Mouse (Mus musculus) CH12F3 (cell line): ENCODE data around the gene 3110082I17Rik.
"Not testable (repeated sequence)": the region's sequence is repeated elsewhere in the genome, so short reads cannot be mapped to it uniquely, and the experiment has no call there.

Experiments used
- in situ Hi-C: fragments of 300-500 bp; cut with MboI; formaldehyde crosslinking; loops from 2 replicates; pipeline ENCODE4 v1.14.3; 2020; ENCODE audit warnings: low sequenced_read_pairs

Gene 3110082I17Rik

GRCm38 (mm10) chr5:139363858-139364257 is 96.5 kb downstream of the 3110082I17Rik start:
- in situ Hi-C loops, result loop anchor here (10.0 to 25.0 kb wide), 2 partner anchors 141 to 298 kb away; no protein-coding TSS in a partner anchor

- in situ Hi-C loops, result loop anchor here (25.0 kb wide), 1 partner anchor 303 kb away; no protein-coding TSS in a partner anchor
Observed at GRCm38 (mm10) chr5:139359244-139359643, 101.1 kb downstream of the 3110082I17Rik start.

- in situ Hi-C loops, result loop anchor here (25.0 kb wide), 1 partner anchor 304 kb away; no protein-coding TSS in a partner anchor
Observed at GRCm38 (mm10) chr5:139358653-139359052, 101.7 kb downstream of the 3110082I17Rik start.

GRCm38 (mm10) chr5:139355235-139355772 is 105.0 kb downstream of the 3110082I17Rik start:
- in situ Hi-C loops, result loop anchor here (25.0 kb wide), 1 partner anchor 307 kb away; no protein-coding TSS in a partner anchor

- in situ Hi-C loops, result loop anchor here (25.0 kb wide), 1 partner anchor 308 kb away; no protein-coding TSS in a partner anchor
Observed at GRCm38 (mm10) chr5:139353946-139354345, 106.4 kb downstream of the 3110082I17Rik start.

GRCm38 (mm10) chr5:139353496-139353895 is 106.8 kb downstream of the 3110082I17Rik start:
- in situ Hi-C loops, result loop anchor here (25.0 kb wide), 1 partner anchor 309 kb away; no protein-coding TSS in a partner anchor

GRCm38 (mm10) chr5:139352317-139352716 is 108.0 kb downstream of the 3110082I17Rik start, which contains the start of gene Cyp2w1:
Cyp2w1 (plus strand) TSS chr5:139352617.
- in situ Hi-C loops, result loop anchor here (25.0 kb wide), 1 partner anchor 310 kb away; no protein-coding TSS in a partner anchor

- in situ Hi-C loops, result loop anchor here (25.0 kb wide), 1 partner anchor 311 kb away; no protein-coding TSS in a partner anchor
Observed at GRCm38 (mm10) chr5:139351628-139352027, 108.7 kb downstream of the 3110082I17Rik start.

- in situ Hi-C loops, result loop anchor here (25.0 kb wide), 1 partner anchor 311 kb away; no protein-coding TSS in a partner anchor
Observed at GRCm38 (mm10) chr5:139351134-139351533, 109.2 kb downstream of the 3110082I17Rik start, which contains the start of gene Cox19. Cox19 (minus strand) TSS chr5:139351418.

GRCm38 (mm10) chr5:139349713-139350112 is 110.6 kb downstream of the 3110082I17Rik start:
- in situ Hi-C loops, result loop anchor here (25.0 kb wide), 1 partner anchor 313 kb away; no protein-coding TSS in a partner anchor

- in situ Hi-C loops, result no loop called here
Observed at GRCm38 (mm10) chr5:139347225-139347624, 113.1 kb downstream of the 3110082I17Rik start.

- in situ Hi-C loops, result no loop called here
Observed at GRCm38 (mm10) chr5:139345364-139345714, 115.0 kb downstream of the 3110082I17Rik start.

GRCm38 (mm10) chr5:139344687-139345363 is 115.5 kb downstream of the 3110082I17Rik start:
- in situ Hi-C loops, result no loop called here

GRCm38 (mm10) chr5:139344021-139344686 is 116.2 kb downstream of the 3110082I17Rik start:
- in situ Hi-C loops, result no loop called here

- in situ Hi-C loops, result no loop called here
Observed at GRCm38 (mm10) chr5:139338891-139339290, 121.4 kb downstream of the 3110082I17Rik start.

- in situ Hi-C loops, result no loop called here
Observed at GRCm38 (mm10) chr5:139338403-139338802, 121.9 kb downstream of the 3110082I17Rik start.

- in situ Hi-C loops, result no loop called here
Observed at GRCm38 (mm10) chr5:139337826-139338370, 122.4 kb downstream of the 3110082I17Rik start.

- in situ Hi-C loops, result no loop called here
Observed at GRCm38 (mm10) chr5:139335634-139336033, 124.7 kb downstream of the 3110082I17Rik start.

- in situ Hi-C loops, result not testable (repeated sequence)
Observed at GRCm38 (mm10) chr5:139334394-139334793, 125.9 kb downstream of the 3110082I17Rik start.

- in situ Hi-C loops, result no loop called here
Observed at GRCm38 (mm10) chr5:139333301-139334013, 126.9 kb downstream of the 3110082I17Rik start.
